Mouse (Mus musculus) heart, adult 8-10 months (tissue): ENCODE measurements around the gene Bcl2l1. TPM values are rescaled to one million over a fixed set of nuclear protein-coding genes. Genes with fewer than 3 reads are reported as not detected.
A peak's percentile ranks its signal among the peaks of the same experiment; 100 is the strongest.

Experiments
- DNase-seq: peaks from one replicate; pipeline ENCODE4 v3.0.0; 2022; ENCODE audit warnings: low spot score
- total RNA-seq, 4 experiments: library from RNA; stranded (reverse); gene quantifications; 2 replicates each; pipeline ENCODE4 v1.2.4; 2022

Gene Bcl2l1
- total RNA-seq, result 10 to 100 TPM; 46.9 to 66.6 (median 51.4) TPM

DNA sequence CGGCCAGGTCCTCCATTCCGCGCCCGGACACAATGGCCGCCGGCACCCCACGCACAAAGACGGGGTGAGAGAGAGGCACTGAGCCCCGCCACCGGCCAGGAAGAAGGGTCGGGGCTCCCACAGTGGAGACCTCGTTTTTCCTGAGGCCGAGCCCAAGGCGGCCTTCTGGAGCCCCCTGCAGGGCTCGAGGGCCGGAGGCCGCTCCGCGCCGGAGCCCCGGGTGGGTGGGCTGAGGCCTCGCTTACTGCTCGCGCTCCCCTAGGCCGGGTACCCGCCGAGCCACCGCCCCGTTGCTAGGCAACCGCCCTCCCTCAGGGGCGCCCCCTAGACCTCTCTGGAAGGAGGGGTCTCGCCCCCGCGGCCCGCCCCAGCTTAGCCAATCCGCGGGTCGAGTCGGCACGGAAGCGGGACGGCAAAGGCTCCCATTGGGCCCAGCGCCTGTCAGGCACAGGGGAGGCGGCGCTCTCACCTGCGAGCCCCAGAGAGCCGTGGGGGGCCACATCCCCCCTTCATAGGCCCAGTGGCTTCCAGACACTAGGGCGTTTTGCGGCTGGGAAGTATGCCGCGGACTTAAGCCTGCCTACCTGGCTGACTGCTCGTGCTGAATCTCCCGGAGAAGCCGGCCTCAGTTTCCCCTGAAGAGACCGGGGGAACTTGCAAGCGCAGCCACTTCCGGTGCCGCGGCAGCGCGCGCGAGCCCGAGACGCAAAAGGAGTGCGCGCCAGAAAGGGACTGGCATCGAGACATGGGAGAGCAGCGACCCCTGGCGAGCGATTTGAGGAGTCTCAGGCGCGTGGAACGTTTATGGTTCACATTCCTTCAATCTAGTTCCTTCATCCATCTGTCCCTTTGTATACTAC is at the start of gene Bcl2l1:
Bcl2l1 (minus strand) TSS at position 710 of the 860 bp plus-strand sequence.
- DNase-seq, result peak; percentile 97

GRCm38 (mm10) chr2:152880898-152881297 is 49.4 kb upstream of the Bcl2l1 start:
- no peak for DNase-seq

GRCm38 (mm10) chr2:152878239-152878638 is 46.7 kb upstream of the Bcl2l1 start:
- no peak for DNase-seq

GRCm38 (mm10) chr2:152863346-152863745 is 31.8 kb upstream of the Bcl2l1 start:
- no peak for DNase-seq

GRCm38 (mm10) chr2:152862638-152863037 is 31.1 kb upstream of the Bcl2l1 start:
- no peak for DNase-seq

- DNase-seq, result peak; percentile 12
Observed at GRCm38 (mm10) chr2:152861891-152862290, 30.4 kb upstream of the Bcl2l1 start.

- DNase-seq, result no peak
Observed at GRCm38 (mm10) chr2:152859501-152859900, 28.0 kb upstream of the Bcl2l1 start.

GRCm38 (mm10) chr2:152848466-152848865 is 16.9 kb upstream of the Bcl2l1 start:
- no peak for DNase-seq

GRCm38 (mm10) chr2:152847815-152848302 is 16.3 kb upstream of the Bcl2l1 start, which contains the start of gene Tpx2:
Gene Tpx2 (plus strand): TSS chr2:152847964.
- peak; percentile 99 for DNase-seq

DNA sequence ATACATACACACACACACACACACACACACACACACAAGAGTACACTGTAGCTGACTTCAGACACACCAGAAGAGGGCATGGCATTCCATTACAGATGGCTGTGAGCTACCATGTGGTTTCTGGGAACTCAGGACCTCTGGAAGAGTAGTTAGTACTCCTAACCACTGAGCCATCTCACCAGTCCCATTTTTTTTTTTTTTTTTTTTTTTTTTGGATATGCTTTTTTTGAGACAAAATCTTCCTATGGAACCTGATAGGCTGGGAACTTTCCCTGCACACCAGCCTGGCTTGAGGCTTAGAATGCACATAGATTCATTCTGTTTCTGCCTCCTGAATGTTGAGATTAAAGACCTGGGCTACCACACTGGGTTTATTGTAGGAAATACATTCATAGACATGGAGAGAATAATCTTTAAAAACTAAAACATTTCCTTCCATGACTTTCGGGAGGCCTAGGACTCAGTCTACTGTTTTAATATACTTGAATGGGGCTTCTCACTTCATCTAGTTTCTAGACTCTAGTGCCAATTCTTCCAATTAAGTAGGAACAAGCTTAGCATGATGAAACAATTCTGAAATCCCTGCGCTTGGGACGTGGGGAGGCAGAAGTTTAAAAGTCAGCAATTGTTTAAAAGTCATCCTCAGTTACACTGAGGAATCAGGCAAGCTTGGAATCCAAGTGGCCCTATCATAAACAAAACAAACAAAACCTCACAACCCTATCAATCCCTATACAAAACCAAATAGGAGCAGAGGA is 15.7 kb upstream of the Bcl2l1 start:
- DNase-seq, result no peak

DNA sequence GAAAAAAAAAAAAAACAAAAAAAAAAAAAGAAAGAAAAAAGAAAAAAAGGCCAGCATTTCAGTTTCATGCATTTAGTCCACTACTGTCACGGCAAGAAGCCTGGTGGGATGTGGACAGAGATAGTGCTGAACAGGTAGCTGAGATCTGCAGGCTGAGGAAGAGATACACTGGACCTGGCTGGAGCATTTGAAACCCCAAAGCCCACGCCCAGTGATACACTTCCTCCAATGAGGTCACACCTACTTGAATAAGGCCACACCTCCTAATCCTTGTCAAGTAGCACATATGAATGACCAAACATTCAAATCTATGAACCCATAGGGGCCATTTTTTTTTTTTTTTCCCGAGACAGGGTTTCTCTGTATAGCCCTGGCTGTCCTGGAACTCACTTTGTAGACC is 11.2 kb upstream of the Bcl2l1 start:
- DNase-seq, result no peak

- no peak for DNase-seq
Observed at GRCm38 (mm10) chr2:152839256-152839655, 7.7 kb upstream of the Bcl2l1 start.

GRCm38 (mm10) chr2:152830021-152830921 is 1.3 kb downstream of the Bcl2l1 start:
- DNase-seq, result peak; percentile 95

- DNase-seq, result no peak
Observed at GRCm38 (mm10) chr2:152829367-152829881, 2.1 kb downstream of the Bcl2l1 start.

GRCm38 (mm10) chr2:152828532-152828931 is 3.0 kb downstream of the Bcl2l1 start:
- DNase-seq, result no peak

DNA sequence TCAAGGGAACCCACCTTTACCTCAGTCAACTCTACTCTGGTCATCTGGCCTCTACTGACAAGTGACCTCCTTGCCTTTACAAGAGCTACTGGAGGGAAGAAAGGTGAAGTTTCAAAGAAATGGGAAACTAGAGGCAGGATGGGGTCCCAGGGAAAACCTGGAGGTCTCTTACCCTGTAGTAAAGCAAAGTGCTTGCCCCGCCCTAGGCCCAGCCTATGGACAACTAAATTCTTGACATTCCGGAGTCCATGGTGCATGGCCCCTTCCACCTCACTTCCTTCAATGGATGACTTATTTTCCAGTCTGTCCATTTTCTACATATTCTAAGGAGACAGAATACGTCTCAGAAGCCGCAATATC is 3.5 kb downstream of the Bcl2l1 start:
- no peak for DNase-seq

DNA sequence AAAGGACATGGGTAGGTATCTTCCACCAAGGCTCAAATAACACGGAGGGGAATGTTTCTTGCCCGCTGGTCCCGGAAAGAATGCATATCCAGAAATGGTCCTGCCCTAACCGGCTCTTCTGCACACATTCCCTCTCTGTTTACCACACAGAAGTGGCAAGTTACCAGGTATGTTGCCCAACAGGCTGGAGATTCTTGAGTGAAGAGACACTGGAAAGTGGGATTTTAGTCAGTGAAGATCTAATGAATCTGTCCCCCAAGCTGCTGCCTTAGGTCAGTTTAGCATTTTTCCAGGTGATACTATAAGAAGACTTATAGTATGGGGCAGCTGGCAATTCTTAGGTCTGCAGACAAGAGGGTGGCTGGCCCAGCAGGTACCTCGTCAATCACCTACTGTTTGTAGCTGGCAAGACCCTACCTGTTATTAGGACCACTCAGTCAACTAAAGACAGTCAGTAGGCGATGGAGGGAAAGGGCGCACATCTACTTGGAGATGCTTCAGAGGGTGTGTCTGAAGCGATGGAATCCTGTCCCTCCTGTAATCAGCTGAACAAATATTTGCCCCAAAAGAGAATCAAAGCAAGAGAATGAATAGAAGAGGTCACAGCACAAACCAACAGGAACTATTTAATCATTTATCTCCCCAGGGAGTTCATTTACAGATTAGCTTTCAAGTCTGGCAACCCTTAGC is 4.1 kb downstream of the Bcl2l1 start:
- no peak for DNase-seq

GRCm38 (mm10) chr2:152826481-152826880 is 5.0 kb downstream of the Bcl2l1 start:
- no peak for DNase-seq

DNA sequence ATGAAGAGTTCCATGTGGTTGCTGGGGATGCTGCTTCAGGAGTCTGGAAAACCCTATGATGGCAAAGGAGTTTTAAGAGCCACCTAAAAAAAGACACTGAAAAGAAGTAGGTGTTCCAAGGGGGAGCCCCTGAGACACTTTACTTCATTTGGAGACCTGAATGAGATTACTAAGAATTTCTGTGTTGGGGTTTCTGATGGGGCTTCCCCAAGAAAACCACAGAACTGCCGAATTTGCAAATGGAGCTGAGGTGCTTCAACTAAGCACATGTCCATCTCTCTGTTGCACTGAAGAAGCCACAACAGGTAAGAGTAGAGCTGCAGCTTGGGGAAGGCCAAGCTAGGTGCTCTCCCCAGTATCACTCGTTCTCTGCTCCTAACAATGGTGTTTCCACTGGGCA is 5.8 kb downstream of the Bcl2l1 start:
- no peak for DNase-seq

DNA sequence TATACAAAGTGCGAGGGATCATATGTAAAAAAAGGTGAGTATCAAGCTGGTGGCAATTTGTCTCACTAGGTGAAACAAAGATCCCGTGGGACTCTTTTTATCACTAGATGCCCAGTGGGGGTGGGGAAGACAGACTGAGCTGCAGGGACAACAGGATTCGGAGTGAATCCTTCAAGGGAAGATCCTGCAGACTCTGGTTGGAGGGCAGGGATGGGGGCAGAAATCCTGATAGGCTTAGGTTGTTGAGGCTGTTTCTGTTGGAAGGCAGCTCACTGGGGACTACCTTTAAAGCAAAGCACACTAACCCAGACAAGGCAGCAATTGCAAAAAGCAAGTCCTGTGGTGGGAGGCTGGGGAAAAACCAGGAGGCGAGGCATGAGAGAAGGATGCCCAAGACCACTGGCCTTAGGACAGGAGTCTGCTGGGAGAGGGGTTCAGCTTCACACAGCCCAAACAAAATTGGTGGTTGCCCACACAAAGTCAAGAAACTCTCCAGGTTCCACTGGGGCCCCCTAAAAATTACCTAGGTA is 6.3 kb downstream of the Bcl2l1 start:
- no peak for DNase-seq
